Mouse (Mus musculus): Measurements from ENCODE around the gene Pym1. TPM values are rescaled to one million over a fixed set of nuclear protein-coding genes. Genes with fewer than 3 reads are reported as not detected.

Pym1 gene
- polyA plus RNA-seq, 1 experiment from 2014 or later = 25.8 TPM

GRCm38 (mm10) chr10:128728059-128728458, 19.6 kb upstream of the Pym1 start:
- Histone ChIP-seq H3K9ac (no peak overlapping the region), H3K4me2 (no peak overlapping the region), H3K4me1 (peaks cover 10% of the 10 kb centered on the region), H3K36me3 (peaks cover 4% of the 10 kb centered on the region; the same call in 1 of the 2 replicates), H3K4me3 (no peak overlapping the region), H3K9me3 (replicated peaks) (no peaks in the 10 kb centered on the region), H3K27me3 (replicated peaks) (no peaks in the 10 kb centered on the region), H3K27ac (no peak overlapping the region)
- no peak for ATAC-seq
- WGBS (ENCODE audit: insufficient replicate concordance) = 67% methylated on average over 5 of the region's 5 CpGs

- Histone ChIP-seq H3K9ac (no peak overlapping the region), H3K27me3 (replicated peaks) (no peaks in the 10 kb centered on the region), H3K36me3 (peaks cover 7% of the 10 kb centered on the region; the same call in 1 of the 2 replicates), H3K27ac (no peak overlapping the region), H3K4me2 (peak overlapping the region; percentile 31), H3K9me3 (replicated peaks) (no peaks in the 10 kb centered on the region), H3K4me3 (no peak overlapping the region), H3K4me1 (peaks cover 4% of the 10 kb centered on the region)
- ATAC-seq = peak; percentile 54
- WGBS (ENCODE audit: insufficient replicate concordance) = 21% methylated on average over 10 of the region's 10 CpGs
Observed at GRCm38 (mm10) chr10:128731002-128731433, 16.7 kb upstream of the Pym1 start.

- Histone ChIP-seq H3K36me3 (peaks cover 7% of the 10 kb centered on the region; the same call in 1 of the 2 replicates), H3K4me2 (no peak overlapping the region), H3K4me1 (peaks cover 7% of the 10 kb centered on the region), H3K27ac (no peak overlapping the region), H3K27me3 (replicated peaks) (no peaks in the 10 kb centered on the region), H3K4me3 (no peak overlapping the region), H3K9me3 (replicated peaks) (no peaks in the 10 kb centered on the region), H3K9ac (no peak overlapping the region)
- no peak for ATAC-seq
Observed at GRCm38 (mm10) chr10:128731992-128732391, 15.7 kb upstream of the Pym1 start.

- H3K4me3 ChIP-seq = peak overlapping the region; percentile 30
- 15% methylated on average over 15 of the region's 15 CpGs for WGBS (ENCODE audit: insufficient replicate concordance)
- H3K4me1 ChIP-seq = peaks cover 24% of the 10 kb centered on the region
- peaks cover 7% of the 10 kb centered on the region; the same call in 1 of the 2 replicates for H3K36me3 ChIP-seq
- H3K27me3 ChIP-seq (replicated peaks) = peaks cover 12% of the 10 kb centered on the region
- H3K9me3 ChIP-seq (replicated peaks) = no peaks in the 10 kb centered on the region
- ATAC-seq = peak; percentile 77
- H3K27ac ChIP-seq = no peak overlapping the region
- H3K4me2 ChIP-seq = peak overlapping the region; percentile 64
- H3K9ac ChIP-seq = peak overlapping the region; percentile 45; the same call in 1 of the 2 replicates
Observed at GRCm38 (mm10) chr10:128737435-128737834, 10.3 kb upstream of the Pym1 start.

GRCm38 (mm10) chr10:128740296-128740695, 7.4 kb upstream of the Pym1 start:
- Histone ChIP-seq H3K9ac (no peak overlapping the region), H3K4me3 (no peak overlapping the region), H3K4me2 (0 out of 2 replicates have a peak overlapping the region, but pooled peaks have one; percentile 12), H3K27ac (no peak overlapping the region), H3K4me1 (peaks cover 45% of the 10 kb centered on the region), H3K9me3 (replicated peaks) (no peaks in the 10 kb centered on the region), H3K27me3 (replicated peaks) (peaks cover 39% of the 10 kb centered on the region), H3K36me3 (no peaks in the 10 kb centered on the region)
- 16% methylated on average over 2 of the region's 2 CpGs for WGBS (ENCODE audit: insufficient replicate concordance)
- peak; percentile 47; the same call in 1 of the 2 replicates for ATAC-seq

GRCm38 (mm10) chr10:128742616-128743015, 5.1 kb upstream of the Pym1 start:
- no peak overlapping the region for H3K27ac ChIP-seq
- WGBS (ENCODE audit: insufficient replicate concordance) = 40% methylated on average over 4 of the region's 4 CpGs
- H3K4me1 ChIP-seq = peaks cover 50% of the 10 kb centered on the region
- H3K4me2 ChIP-seq = peak overlapping the region; percentile 80
- peaks cover 48% of the 10 kb centered on the region for H3K27me3 ChIP-seq (replicated peaks)
- no peak overlapping the region for H3K4me3 ChIP-seq
- H3K9ac ChIP-seq = no peak overlapping the region
- no peak for ATAC-seq
- no peaks in the 10 kb centered on the region for H3K9me3 ChIP-seq (replicated peaks)
- H3K36me3 ChIP-seq = no peaks in the 10 kb centered on the region

GRCm38 (mm10) chr10:128743235-128743634, 4.5 kb upstream of the Pym1 start:
- H3K4me3 ChIP-seq = peak overlapping the region; percentile 60
- peaks cover 48% of the 10 kb centered on the region for H3K4me1 ChIP-seq
- no peaks in the 10 kb centered on the region for H3K9me3 ChIP-seq (replicated peaks)
- peaks cover 48% of the 10 kb centered on the region for H3K27me3 ChIP-seq (replicated peaks)
- no peak overlapping the region for H3K27ac ChIP-seq
- 2% methylated on average over 7 of the region's 7 CpGs for WGBS (ENCODE audit: insufficient replicate concordance)
- no peak for ATAC-seq
- H3K4me2 ChIP-seq = peak overlapping the region; percentile 80
- H3K9ac ChIP-seq = peak overlapping the region; percentile 65
- no peaks in the 10 kb centered on the region for H3K36me3 ChIP-seq

- no peak for ATAC-seq
- no peaks in the 10 kb centered on the region for H3K9me3 ChIP-seq (replicated peaks)
- H3K27me3 ChIP-seq (replicated peaks) = peaks cover 48% of the 10 kb centered on the region
- peak overlapping the region; percentile 60 for H3K4me3 ChIP-seq
- H3K27ac ChIP-seq = no peak overlapping the region
- H3K4me1 ChIP-seq = peaks cover 49% of the 10 kb centered on the region
- H3K36me3 ChIP-seq = no peaks in the 10 kb centered on the region
- H3K9ac ChIP-seq = peak overlapping the region; percentile 65
- WGBS (ENCODE audit: insufficient replicate concordance) = under 1% methylated on average over 37 of the region's 37 CpGs
- peak overlapping the region; percentile 80 for H3K4me2 ChIP-seq
Observed at GRCm38 (mm10) chr10:128743791-128744191, 3.9 kb upstream of the Pym1 start.

- ATAC-seq = no peak
- H3K4me3 ChIP-seq = peak overlapping the region; percentile 60
- peak overlapping the region; percentile 80 for H3K4me2 ChIP-seq
- peaks cover 53% of the 10 kb centered on the region for H3K4me1 ChIP-seq
- 25% methylated on average over 8 of the region's 8 CpGs for WGBS (ENCODE audit: insufficient replicate concordance)
- H3K9me3 ChIP-seq (replicated peaks) = no peaks in the 10 kb centered on the region
- H3K27me3 ChIP-seq (replicated peaks) = peaks cover 48% of the 10 kb centered on the region
- peak overlapping the region; percentile 65; the same call in 1 of the 2 replicates for H3K9ac ChIP-seq
- no peak overlapping the region for H3K27ac ChIP-seq
- H3K36me3 ChIP-seq = no peaks in the 10 kb centered on the region
Observed at GRCm38 (mm10) chr10:128744211-128744610, 3.5 kb upstream of the Pym1 start.

- Histone ChIP-seq H3K9me3 (replicated peaks) (no peaks in the 10 kb centered on the region), H3K9ac (peak within 1 kb of the TSS; percentile 65), H3K36me3 (no peaks in the 10 kb centered on the region), H3K27ac (no peak within 1 kb of the TSS), H3K4me1 (peaks cover 58% of the 10 kb centered on the region), H3K4me3 (peak within 1 kb of the TSS; percentile 60), H3K4me2 (peak within 1 kb of the TSS; percentile 80), H3K27me3 (replicated peaks) (peaks cover 48% of the 10 kb centered on the region)
- WGBS (ENCODE audit: insufficient replicate concordance) = 23% methylated on average over 18 of the region's 18 CpGs
- ATAC-seq = no peak
Observed at GRCm38 (mm10) chr10:128744680-128745601, 2.7 kb upstream of the Pym1 start, which contains the start of gene Dgka. Gene Dgka, minus strand, starts transcription at chr10:128744855.

GRCm38 (mm10) chr10:128745946-128746613, 1.6 kb upstream of the Pym1 start:
- H3K4me1 ChIP-seq = peaks cover 61% of the 10 kb centered on the region
- WGBS (ENCODE audit: insufficient replicate concordance) = 72% methylated on average over 10 of the region's 10 CpGs
- no peaks in the 10 kb centered on the region for H3K9me3 ChIP-seq (replicated peaks)
- ATAC-seq = no peak
- H3K27ac ChIP-seq = no peak overlapping the region
- H3K4me2 ChIP-seq = no peak overlapping the region
- no peaks in the 10 kb centered on the region for H3K36me3 ChIP-seq
- no peak overlapping the region for H3K9ac ChIP-seq
- peaks cover 48% of the 10 kb centered on the region for H3K27me3 ChIP-seq (replicated peaks)
- H3K4me3 ChIP-seq = no peak overlapping the region
